Mouse (Mus musculus) splenic B cell, adult 2 months (primary cell): Measurements from ENCODE around the gene Prkca.

Experiments used
- DNase-seq: peaks from one replicate; pipeline ENCODE4 v3.0.0-alpha.2; 2011; ENCODE audit warnings: low read depth, low spot score
- H3K27me3 ChIP-seq: 2 replicates; pipeline ENCODE4 v1.6.1; 2012; ENCODE audit warnings: mild to moderate bottlenecking, low read length, moderate library complexity, mixed read lengths; ENCODE audit not compliant: control insufficient read depth, poor library complexity, insufficient read depth, severe bottlenecking
- H3K36me3 ChIP-seq: 2 replicates; pipeline ENCODE4 v1.6.1; 2012; ENCODE audit warnings: mild to moderate bottlenecking, low read length, moderate library complexity, mixed read lengths; ENCODE audit not compliant: control insufficient read depth, poor library complexity, insufficient read depth, severe bottlenecking

Prkca gene

DNA sequence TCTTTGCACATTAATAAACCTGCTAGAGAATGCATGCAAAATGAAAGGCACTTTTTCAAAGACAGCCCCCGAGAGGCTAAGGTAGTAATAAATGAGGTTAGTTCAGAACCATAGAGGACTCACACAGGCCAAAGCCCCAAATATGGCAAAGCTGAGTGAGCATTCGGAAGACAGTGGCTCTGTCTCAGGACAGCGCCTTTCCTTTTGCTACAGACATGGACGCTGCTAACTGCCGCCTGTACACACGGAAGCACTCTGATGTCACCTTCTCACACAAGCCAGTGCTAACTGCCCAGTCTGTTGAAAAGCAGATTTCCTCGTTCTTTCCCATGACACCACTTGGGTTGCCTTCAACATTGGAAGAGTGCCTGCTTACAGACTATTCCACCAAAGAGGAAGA, 74.2 kb downstream of the Prkca start:
- Histone ChIP-seq H3K36me3 (no peaks in the 10 kb centered on the region), H3K27me3 (no peaks in the 10 kb centered on the region)
- DNase-seq: no peak

DNA sequence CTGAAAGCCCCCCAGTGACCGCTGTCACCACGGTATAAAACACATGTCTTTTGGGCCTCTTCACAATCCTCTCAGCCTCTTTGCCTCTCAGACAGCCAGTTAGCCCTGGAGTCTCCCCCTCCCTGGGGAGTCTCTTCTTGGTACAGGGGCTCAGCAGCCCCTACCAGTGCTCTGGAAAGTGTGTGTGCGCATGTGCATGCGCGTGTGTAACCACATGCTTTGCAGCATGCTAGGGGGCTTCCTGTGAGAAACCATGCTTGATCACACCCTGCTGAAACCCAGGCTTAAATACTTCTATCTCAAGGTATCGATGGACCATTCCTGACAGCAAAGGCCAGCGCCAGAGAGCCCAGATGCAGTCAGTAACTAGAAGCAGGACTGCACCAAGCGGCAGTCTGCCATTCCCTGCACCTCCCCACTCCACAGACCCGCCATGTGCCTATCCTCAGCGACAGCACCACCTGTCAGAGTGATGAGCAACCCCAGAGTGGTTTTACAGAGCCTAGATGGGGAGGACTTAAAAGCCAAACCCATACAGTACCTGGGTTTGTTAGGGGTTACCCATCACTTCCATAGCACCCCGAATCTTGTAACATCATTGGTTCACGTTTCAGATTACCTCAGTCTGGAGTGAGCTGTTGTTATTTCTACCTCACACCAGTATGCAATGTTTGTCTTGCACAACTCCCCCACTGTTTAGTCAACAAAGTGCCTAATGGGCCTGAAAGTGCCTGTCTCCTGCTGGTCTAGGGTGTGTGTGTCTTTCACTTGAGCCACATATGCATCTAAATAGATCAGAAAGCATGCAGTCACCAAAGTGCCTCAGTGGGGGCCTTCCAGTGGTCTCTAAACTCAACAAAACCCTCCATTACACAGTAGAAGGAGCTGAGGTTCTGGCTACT, 75.1 kb downstream of the Prkca start:
- H3K27me3 ChIP-seq: no peaks in the 10 kb centered on the region
- DNase-seq: peak; percentile 62
- H3K36me3 ChIP-seq: no peaks in the 10 kb centered on the region

DNA sequence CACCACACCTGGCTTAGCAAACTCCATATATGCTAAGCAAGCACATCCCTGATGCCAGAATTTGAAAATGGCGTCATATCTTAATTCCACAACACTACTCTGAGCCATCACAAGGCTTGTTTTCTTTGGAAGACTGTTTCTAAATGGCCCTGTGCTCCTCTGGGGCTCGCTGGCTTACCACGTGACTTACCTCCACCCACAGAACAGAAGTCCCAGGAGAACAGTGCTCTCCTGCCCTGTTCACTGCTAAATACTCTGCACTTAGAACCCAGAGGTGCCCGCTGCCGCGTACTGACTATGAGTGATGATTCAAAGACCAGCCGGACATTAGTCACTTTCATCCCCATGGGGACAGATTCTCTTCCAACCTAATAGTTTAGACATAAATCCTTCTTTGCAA, 75.9 kb downstream of the Prkca start:
- H3K27me3 ChIP-seq: no peaks in the 10 kb centered on the region
- peak; percentile 60 for DNase-seq
- no peaks in the 10 kb centered on the region for H3K36me3 ChIP-seq

DNA sequence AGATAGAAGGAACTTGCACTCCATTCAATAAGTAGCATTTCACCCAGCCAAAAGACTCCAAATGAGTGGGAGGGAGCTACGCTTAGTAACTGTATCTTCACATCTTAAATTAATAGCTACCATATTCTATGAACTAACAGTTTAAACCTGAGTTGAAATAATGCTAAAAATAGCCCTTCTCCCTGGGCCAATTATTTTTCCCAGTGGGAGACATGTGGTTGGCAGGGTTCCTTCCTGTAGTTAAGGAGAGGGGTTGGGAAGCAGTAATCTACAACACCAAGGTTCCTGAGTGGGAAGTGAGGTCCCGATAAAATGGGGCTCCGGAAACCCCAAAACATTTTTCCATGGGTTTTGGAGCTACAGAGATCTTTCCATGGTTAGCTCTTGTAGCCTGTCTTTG, 76.7 kb downstream of the Prkca start:
- H3K27me3 ChIP-seq: no peaks in the 10 kb centered on the region
- no peak for DNase-seq
- H3K36me3 ChIP-seq: no peaks in the 10 kb centered on the region

DNA sequence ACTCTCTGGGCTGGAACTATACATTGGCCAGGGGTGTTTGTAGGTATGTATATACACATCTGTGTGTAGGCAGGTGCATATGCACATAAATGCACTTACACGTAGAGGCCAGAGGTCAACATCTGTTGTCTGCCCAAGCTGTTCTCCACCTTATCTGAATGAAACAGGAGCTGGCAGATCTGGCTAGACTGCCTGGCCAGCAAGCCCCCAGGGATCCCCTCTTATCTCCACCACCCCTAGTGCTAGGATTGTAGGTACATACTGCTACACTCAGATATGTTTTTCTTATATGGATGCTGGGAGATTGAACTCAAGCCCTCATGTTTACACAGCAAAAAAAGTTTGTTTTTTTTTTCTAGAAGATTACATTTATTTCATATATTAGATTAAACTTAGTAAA, 79.9 kb downstream of the Prkca start:
- no peaks in the 10 kb centered on the region for H3K27me3 ChIP-seq
- no peak for DNase-seq

DNA sequence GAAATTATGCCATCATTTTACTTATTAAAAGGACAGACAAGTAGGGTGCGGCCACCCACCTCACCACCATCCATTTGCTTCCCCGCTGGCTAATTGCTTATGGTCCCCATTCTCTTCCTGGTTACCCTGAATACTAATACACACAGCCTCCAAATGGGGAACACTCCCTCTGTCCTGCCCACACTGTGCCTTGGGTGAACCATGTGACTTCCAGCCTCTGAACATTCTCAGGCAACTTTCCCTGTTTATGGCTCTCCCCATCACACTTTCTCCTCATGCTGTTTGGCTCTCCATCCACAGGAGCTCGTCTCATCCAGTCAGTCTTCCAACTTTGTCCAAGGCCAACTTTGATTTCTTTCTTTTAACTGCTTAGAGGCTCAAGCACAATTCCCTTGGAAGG, 80.3 kb downstream of the Prkca start:
- no peaks in the 10 kb centered on the region for H3K27me3 ChIP-seq
- H3K36me3 ChIP-seq: no peaks in the 10 kb centered on the region
- DNase-seq: no peak

More for the DNA sequence above, 79.9 kb downstream of the Prkca start:
- no peaks in the 10 kb centered on the region for H3K36me3 ChIP-seq

DNA sequence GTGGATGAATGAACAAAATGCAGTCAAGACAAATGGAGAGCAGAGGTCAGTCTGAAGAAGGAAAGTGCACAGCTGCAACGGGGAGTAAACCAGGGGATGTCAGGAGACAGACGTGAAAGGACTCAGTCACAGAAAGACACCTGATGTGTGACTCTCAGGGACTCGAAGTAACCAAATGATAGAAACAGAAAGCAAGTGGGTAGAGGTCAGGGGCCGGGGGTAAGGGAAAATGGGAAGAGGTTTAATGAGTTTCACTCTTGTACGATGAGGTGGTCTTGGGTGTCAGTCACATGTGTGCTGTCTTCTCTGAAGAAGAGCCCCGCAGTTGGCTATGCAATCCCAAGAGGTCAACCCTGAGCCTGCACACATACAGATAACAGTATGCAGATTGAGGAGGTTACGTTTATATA, 82.0 kb downstream of the Prkca start:
- peak; percentile 51 for DNase-seq
- Histone ChIP-seq H3K27me3 (no peaks in the 10 kb centered on the region), H3K36me3 (no peaks in the 10 kb centered on the region)

DNA sequence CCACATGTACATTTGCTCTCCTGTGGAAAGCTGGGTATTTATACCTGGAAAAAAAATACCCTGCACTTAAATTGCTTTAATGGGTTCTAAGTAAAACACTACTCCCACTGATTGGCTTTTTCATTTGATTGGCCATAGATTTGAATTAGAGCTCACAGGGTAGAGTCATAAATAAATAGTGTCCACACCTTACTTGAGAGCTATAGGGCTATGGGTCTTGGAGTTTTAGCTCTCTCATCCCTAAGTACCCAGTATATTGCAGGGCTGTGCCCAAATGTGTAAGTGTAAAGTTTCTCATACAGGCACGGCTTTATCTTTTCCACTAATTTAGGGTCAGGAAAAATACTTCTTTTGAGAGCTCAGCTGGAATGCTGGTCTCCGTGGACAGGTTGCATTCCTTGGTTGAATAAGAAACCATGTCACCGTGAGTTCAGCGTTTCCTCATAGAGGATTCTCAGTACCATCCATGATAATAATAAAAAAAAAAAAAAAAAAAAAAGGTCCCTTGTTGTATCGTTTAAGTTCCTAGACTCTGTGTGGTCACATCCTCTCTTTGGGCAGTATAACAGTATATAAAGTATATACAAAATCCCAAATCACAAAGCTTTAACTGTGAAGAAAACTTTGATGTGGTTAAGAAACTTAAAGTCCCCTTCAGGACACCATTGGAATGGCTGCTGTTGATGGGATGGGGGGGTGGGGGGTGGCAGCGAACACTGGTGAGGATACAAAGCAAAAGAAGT, 82.8 kb downstream of the Prkca start:
- Histone ChIP-seq H3K36me3 (no peaks in the 10 kb centered on the region), H3K27me3 (no peaks in the 10 kb centered on the region)
- no peak for DNase-seq

DNA sequence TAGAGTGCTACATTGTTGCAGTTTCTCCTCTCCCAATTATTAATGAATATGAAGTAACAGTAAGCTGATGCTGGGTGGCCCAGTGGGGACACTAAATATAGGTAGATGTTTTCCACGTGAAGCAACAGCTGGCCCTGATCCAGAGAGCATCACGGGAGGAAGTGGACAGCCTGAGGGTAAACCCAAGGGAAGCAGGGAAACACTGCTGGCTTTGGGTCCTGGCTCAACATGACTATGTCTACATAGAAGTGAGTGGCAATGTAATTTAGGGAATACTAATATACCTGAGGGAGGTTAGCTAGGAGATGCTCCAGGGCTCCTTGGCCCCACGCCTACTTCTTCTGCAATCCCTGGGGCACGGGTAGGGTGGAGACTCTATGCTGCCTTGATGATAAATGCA, 84.3 kb downstream of the Prkca start:
- no peaks in the 10 kb centered on the region for H3K36me3 ChIP-seq
- DNase-seq: no peak
- no peaks in the 10 kb centered on the region for H3K27me3 ChIP-seq

DNA sequence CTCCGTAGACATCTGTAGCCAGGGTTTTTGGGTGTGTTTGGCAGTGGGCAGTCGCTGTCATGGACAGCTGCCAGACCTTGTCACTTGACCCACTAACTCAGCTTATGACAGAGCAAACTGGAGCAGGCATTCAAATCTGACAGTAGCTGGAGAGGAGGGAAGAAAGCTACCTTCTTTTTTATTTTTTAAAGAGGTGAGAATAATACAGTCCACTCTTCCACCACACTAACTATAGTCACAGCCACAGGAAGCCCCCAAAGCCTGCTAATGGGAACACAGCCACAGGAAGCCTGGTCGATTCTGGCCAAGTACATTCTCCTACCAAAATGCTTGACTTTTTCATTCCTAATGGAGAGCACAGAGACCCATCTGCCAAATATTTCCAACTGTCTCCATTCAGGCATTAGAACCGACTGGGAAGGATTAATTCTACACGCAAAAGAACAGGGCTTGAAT, 84.9 kb downstream of the Prkca start:
- no peaks in the 10 kb centered on the region for H3K27me3 ChIP-seq
- no peak for DNase-seq
- H3K36me3 ChIP-seq: no peaks in the 10 kb centered on the region

DNA sequence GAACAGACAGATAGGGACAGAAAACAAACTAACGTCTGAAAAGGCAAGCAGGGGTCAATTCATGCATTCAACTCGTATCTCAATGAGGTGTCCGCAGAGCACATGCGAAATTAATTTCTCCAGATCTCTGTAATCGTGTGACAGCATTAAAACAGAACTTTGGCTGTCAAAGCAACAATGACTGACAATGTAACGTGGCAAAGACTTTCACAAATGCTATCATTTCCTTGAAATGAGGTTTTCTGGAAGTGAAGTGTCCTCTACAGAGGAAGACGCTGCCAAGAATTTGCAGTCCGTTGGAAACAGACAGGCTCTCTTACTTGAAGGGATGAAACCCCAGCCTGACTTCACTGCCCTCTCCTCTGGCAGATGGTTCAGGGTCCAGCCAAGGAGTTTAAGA, 85.8 kb downstream of the Prkca start:
- H3K36me3 ChIP-seq: no peaks in the 10 kb centered on the region
- DNase-seq: no peak
- H3K27me3 ChIP-seq: no peaks in the 10 kb centered on the region

DNA sequence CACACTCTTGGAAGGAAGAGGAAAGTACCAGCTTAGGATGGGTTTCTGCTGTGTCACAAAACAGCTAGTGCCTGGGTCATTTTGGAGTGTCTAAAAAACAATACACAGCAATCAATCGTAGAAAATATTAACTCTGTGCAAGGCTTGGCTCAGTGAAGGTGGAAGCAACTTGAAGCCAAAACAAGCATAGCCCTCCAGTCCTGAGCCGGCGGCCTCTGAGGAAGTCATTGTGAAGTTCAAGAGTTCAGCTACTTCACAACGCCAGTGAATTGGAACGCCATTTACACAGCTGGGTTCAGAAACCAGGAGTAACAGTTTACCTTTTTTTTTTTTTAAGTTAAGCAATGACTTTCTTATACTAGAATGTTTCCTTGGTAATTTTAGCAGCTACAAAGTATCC, 89.0 kb downstream of the Prkca start:
- H3K36me3 ChIP-seq: no peaks in the 10 kb centered on the region
- DNase-seq: peak; percentile 45

DNA sequence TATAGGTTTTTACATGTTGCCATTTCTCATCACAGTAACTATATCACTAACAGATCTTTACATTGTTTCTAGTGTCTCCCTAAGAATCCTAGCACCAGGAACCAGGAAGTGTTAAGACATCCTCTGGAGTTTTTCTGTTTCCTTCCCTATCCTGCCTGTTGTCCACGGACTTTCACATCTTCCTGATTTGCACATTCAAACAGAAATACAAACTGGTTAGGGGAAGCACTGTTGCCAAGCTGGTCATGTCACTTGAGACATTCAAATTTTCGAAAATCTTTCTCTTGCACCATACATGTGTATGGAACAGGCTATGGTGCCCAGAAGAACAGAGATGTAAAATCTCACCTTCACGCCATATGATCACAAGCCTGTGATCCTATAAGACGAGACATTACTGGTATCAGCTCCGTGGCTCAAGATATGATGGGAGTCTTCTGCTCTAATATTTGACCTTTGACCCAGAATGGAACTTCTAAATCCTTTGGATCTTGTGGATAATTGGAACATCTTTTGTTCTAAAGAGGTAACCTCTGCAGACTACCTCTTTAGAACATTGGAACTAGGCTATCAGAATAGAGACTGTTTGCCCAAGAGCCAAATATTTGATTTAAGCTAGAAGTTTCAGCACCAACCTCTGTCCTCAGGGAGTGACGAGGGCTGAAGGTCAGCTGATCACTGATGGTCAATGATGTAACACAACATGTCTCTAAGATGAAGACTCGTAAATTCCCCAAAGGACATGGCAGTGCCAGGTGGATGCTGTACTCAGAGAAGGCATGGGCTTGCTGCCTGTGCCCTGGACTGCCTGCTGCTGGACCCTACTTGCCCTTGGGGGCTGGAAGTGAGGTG, 91.6 kb downstream of the Prkca start:
- no peak for DNase-seq
- Histone ChIP-seq H3K27me3 (no peaks in the 10 kb centered on the region), H3K36me3 (no peaks in the 10 kb centered on the region)

More for the DNA sequence above, 89.0 kb downstream of the Prkca start:
- no peaks in the 10 kb centered on the region for H3K27me3 ChIP-seq

DNA sequence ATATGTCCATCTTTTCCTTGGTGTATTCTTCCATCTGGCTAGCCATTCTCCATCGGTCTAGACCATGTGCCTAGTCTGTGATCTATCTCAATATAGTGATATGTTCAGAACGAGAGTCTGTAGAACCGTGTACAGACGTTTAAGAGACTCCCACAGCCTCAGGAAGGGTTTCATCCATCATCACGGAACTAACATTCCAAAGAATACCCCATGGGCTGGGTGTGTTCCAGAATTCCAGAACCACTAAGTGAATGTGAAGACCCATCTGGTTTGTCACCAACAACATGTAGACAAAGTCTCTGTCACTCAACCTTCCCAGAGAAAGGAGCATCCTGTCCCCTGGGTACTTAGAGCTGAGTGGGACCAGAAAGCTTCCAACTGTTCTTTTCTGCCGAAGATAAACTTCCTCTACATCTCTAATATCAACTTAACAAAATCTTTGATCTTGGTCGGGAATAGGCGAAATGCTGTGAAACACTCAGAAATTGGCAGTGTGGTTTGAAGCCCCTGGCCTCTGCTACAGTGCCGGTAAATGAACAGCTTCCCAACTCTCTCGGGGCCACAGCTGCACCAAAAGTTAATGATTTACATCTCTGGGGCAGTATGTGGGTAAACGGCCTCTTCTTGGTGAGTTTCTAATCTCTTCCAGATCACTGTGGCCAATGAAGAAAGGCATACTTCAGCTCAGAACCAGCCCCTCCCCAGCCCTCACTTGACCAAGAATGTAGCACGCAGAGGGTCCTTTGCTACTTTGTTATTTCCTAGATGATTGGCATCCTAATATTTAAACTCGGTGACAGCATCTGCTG, 92.7 kb downstream of the Prkca start:
- H3K36me3 ChIP-seq: no peaks in the 10 kb centered on the region
- no peak for DNase-seq
- H3K27me3 ChIP-seq: no peaks in the 10 kb centered on the region
